Mouse (Mus musculus) megakaryocyte, embryonic 14.5 days (primary cell): ENCODE results near the gene Fzr1. TPM values are rescaled to one million over a fixed set of nuclear protein-coding genes. Genes with fewer than 3 reads are reported as not detected.

ENCODE experiments used
- H3K27me3 ChIP-seq: replicated peaks from 2 replicates; pipeline ENCODE3; 2012; ENCODE audit warnings: inconsistent platforms
- H3K36me3 ChIP-seq: replicated peaks from 2 replicates; pipeline ENCODE3; 2012; ENCODE audit warnings: low read length, inconsistent platforms, mixed read lengths
- H3K4me1 ChIP-seq: 2 replicates; pipeline ENCODE4 v1.6.1; 2012; ENCODE audit warnings: inconsistent platforms
- H3K4me3 ChIP-seq: replicated peaks from 2 replicates; pipeline ENCODE3; 2012; ENCODE audit warnings: moderate library complexity, mild to moderate bottlenecking, inconsistent platforms
- H3K9me3 ChIP-seq: 2 replicates; pipeline ENCODE4 v1.6.1; 2012; ENCODE audit warnings: inconsistent platforms
- FLI1 ChIP-seq: IDR thresholded peaks from 2 replicates; pipeline ENCODE4 v1.6.1; 2012; ENCODE audit warnings: low read length, inconsistent platforms, mixed read lengths
- GATA1 ChIP-seq: IDR thresholded peaks from 3 replicates; pipeline ENCODE4 v1.6.1; 2012; ENCODE audit warnings: mixed read lengths, low read length, inconsistent platforms, borderline replicate concordance
- polyA plus RNA-seq: library from polyadenylated mRNA; stranded (reverse); fragments of >175 nt; gene quantifications from 2 replicates; pipeline ENCODE4 v1.2.3, GENCODE M21; 2012; ENCODE audit warnings: low replicate concordance; ENCODE audit not compliant: insufficient read depth

Gene Fzr1
- polyA plus RNA-seq, 1 experiment, result 72.9 TPM

DNA sequence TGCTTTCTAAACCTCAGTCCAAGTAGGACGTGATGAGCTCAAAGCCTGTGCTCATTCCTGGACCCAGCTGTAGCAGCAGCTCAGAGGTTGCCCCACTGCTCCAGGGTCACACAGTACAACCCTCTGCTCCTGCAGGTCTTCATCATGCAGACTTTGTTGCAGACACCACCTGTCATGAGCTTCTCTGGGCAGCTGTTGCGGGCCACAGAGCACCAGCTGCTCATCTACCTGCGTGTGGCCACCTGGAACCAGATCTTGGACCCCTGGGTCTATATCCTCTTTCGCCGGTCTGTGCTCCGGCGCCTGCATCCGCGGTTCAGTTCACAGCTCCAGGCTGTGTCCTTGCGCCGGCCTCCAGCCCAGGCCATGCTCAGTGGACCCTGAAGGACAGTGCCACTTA is 44.0 kb downstream of the Fzr1 start:
- H3K27me3 ChIP-seq, result no peaks in the 10 kb centered on the region
- peaks cover 71% of the 10 kb centered on the region for H3K36me3 ChIP-seq
- H3K4me1 ChIP-seq, result peaks cover 78% of the 10 kb centered on the region
- no peaks in the 10 kb centered on the region for H3K9me3 ChIP-seq
- TF ChIP-seq FLI1 (no peak), GATA1 (no peak)
- no peak overlapping the region for H3K4me3 ChIP-seq

DNA sequence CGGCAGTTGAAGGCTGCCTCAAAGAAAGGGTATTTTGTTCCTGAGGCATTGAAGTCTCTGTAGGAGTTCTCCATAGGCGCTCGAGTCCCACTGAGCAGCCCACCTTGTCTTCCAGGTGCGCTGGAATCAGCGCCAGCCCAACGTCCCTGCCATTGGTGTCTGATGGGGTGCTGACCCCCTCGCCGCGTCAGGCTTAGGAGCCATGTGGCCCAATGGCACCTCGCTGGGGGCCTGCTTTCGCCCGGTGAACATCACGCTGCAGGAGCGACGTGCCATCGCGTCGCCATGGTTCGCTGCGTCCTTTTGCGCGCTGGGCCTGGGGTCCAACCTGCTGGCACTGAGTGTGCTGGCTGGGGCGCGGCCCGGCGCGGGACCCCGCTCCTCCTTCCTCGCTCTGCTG is 46.0 kb downstream of the Fzr1 start:
- H3K4me1 ChIP-seq, result peaks cover 89% of the 10 kb centered on the region

DNA sequence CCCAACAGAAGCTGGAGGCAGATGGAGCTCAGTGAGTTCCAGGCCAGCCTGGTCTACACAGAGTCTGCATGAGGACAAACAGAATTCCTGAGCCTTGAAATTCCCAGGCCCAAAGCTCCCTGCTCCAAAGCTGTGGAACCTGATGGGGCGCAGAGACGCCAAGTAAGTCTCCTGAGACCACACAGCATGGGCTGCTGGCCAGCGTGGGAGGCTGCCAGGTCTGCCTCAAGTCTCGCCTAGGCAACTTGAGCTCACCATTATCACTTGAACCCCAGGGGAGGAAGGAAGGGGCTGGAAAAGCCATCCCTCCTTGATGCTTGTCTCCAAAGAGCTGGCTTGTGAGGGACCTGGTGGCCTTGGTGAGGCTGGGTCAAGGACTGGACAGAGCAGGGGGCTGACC is 48.3 kb downstream of the Fzr1 start:
- H3K36me3 ChIP-seq, result peaks cover 65% of the 10 kb centered on the region
- no peak for TF ChIP-seq GATA1
- no peak for TF ChIP-seq FLI1
- peaks cover 92% of the 10 kb centered on the region for H3K4me1 ChIP-seq
- peak overlapping the region; percentile 91 for H3K4me3 ChIP-seq
- H3K27me3 ChIP-seq, result no peaks in the 10 kb centered on the region
- no peaks in the 10 kb centered on the region for H3K9me3 ChIP-seq

More for the DNA sequence above, 46.0 kb downstream of the Fzr1 start:
- H3K4me3 ChIP-seq, result no peak overlapping the region
- H3K9me3 ChIP-seq, result no peaks in the 10 kb centered on the region
- H3K36me3 ChIP-seq, result peaks cover 58% of the 10 kb centered on the region
- H3K27me3 ChIP-seq, result no peaks in the 10 kb centered on the region
- TF ChIP-seq FLI1, result no peak
- TF ChIP-seq GATA1, result no peak

GRCm38 (mm10) chr10:81329194-81329975 is 48.9 kb downstream of the Fzr1 start:
- TF ChIP-seq GATA1 (no peak), FLI1 (no peak)
- no peaks in the 10 kb centered on the region for H3K9me3 ChIP-seq
- peaks cover 92% of the 10 kb centered on the region for H3K4me1 ChIP-seq
- H3K36me3 ChIP-seq, result peaks cover 65% of the 10 kb centered on the region
- no peaks in the 10 kb centered on the region for H3K27me3 ChIP-seq
- H3K4me3 ChIP-seq, result peak overlapping the region; percentile 91

DNA sequence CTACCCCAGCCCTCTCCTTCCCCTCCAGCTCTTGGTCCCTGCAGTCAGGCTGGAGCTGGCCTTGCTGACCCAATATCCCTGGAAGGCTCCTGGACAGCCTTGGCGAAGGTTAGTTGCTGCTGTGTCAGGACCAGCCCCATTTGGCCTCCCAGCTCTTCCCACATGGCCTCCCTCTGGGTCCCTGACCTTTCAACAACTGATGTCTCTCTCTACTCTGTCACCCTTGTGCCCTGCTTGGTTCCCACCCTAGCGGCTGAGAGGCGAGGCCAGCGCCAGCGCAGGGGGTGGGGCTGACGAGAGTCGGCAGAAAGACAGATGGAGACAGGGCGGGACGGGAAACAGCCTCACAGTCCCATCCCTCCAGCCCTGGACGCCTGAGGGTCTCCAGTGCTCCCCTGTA is 49.9 kb downstream of the Fzr1 start, which contains the start of gene Tbxa2r:
Gene Tbxa2r (plus strand): TSS at position 346 of the 400 bp plus-strand sequence.
- H3K4me3 ChIP-seq, result peak within 1 kb of the TSS; percentile 91
- peaks cover 97% of the 10 kb centered on the region for H3K4me1 ChIP-seq
- H3K36me3 ChIP-seq, result peaks cover 69% of the 10 kb centered on the region
- no peaks in the 10 kb centered on the region for H3K27me3 ChIP-seq
- H3K9me3 ChIP-seq, result no peaks in the 10 kb centered on the region
- TF ChIP-seq GATA1 (no peak), FLI1 (no peak)

DNA sequence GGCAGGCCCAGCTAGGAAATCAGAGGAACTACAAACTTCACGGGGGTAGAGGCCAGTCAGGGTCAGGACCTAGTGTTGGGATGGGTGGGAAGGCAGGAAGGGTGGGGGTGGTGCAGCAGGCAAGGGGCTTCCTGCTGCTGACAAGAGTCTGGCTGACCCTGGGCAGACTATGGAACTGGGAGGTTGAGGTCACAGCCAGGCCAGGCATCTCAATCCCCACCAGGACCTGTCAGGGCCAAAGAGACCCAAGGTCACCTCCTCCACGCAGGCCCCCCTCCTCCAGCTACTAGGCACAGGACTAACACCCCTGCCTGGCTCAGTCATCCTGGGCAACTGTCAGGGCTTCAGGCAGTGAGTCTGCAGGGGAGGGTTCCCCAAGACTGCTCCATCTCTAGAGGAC is 50.4 kb downstream of the Fzr1 start:
- peak overlapping the region; percentile 91 for H3K4me3 ChIP-seq

DNA sequence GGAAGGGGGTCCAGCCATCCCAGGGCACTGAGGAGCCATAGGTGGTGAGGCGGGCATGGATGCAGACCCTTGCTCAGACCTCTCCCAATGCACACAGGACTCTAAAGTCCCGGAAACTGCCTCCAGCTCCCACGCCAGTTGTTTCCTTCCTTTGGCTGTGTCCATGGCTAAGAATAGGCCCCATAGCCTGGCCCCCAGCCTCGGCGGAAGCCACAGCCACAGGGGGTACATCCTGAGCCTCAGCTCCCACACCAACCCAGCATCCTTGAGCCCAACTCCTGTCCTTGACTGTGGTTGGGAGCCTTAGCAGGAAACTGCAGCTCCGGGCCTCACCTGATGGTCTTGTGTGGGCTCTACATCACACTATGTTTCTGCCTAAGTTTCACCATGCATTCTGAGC is 51.5 kb downstream of the Fzr1 start:
- no peak for TF ChIP-seq FLI1
- TF ChIP-seq GATA1, result no peak
- Histone ChIP-seq H3K36me3 (peaks cover 69% of the 10 kb centered on the region), H3K4me1 (peaks cover 99% of the 10 kb centered on the region), H3K4me3 (peak overlapping the region; percentile 88), H3K9me3 (no peaks in the 10 kb centered on the region), H3K27me3 (no peaks in the 10 kb centered on the region)

More for the DNA sequence above, 50.4 kb downstream of the Fzr1 start:
- Histone ChIP-seq H3K9me3 (no peaks in the 10 kb centered on the region), H3K4me1 (peaks cover 97% of the 10 kb centered on the region), H3K27me3 (no peaks in the 10 kb centered on the region), H3K36me3 (peaks cover 70% of the 10 kb centered on the region)
- TF ChIP-seq GATA1 (no peak), FLI1 (no peak)

DNA sequence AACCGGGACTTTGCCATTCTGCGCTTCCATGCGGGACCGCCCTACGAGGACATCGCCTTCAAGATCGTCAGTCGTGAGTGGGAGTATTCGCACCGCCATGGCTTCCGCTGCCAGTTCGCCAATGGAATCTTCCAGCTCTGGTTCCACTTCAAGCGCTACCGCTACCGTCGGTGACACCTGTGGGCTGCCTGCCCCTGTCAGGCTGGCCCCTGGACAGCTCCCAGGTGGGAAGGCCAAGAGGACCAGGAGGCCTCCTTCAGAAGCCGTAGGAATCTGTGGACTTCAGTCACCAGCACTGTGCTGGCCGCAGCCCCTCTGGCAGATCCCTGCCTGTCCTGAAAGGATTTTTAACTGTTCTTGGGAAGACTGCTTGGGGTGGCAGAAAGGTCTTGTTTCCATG is 52.5 kb downstream of the Fzr1 start:
- TF ChIP-seq GATA1, result no peak
- no peak for TF ChIP-seq FLI1
- H3K27me3 ChIP-seq, result no peaks in the 10 kb centered on the region
- H3K36me3 ChIP-seq, result peaks cover 64% of the 10 kb centered on the region
- no peaks in the 10 kb centered on the region for H3K9me3 ChIP-seq
- peaks cover 94% of the 10 kb centered on the region for H3K4me1 ChIP-seq
- H3K4me3 ChIP-seq, result peak overlapping the region; percentile 21

DNA sequence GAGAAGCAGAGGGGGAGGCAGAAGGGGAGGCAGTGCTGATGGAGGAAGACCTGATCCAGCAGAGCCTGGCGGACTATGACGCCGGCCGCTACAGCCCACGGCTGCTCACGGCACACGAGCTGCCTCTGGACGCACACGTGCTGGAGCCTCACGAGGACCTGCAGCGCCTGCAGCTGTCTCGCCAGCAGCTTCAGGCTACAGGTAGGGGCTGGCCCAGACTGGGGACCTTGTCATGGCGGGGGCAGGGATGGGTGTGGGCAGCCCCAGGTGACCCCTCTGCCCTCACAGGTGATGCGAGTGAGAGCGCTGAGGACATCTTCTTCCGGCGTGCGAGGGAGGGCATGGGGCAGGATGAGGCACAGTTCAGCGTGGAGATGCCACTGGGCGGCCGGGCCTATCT is 53.1 kb downstream of the Fzr1 start:
- TF ChIP-seq GATA1 (no peak), FLI1 (no peak)
- H3K27me3 ChIP-seq, result no peaks in the 10 kb centered on the region
- peaks cover 88% of the 10 kb centered on the region for H3K4me1 ChIP-seq
- peak overlapping the region; percentile 16 for H3K4me3 ChIP-seq
- peaks cover 58% of the 10 kb centered on the region for H3K36me3 ChIP-seq
- H3K9me3 ChIP-seq, result no peaks in the 10 kb centered on the region

DNA sequence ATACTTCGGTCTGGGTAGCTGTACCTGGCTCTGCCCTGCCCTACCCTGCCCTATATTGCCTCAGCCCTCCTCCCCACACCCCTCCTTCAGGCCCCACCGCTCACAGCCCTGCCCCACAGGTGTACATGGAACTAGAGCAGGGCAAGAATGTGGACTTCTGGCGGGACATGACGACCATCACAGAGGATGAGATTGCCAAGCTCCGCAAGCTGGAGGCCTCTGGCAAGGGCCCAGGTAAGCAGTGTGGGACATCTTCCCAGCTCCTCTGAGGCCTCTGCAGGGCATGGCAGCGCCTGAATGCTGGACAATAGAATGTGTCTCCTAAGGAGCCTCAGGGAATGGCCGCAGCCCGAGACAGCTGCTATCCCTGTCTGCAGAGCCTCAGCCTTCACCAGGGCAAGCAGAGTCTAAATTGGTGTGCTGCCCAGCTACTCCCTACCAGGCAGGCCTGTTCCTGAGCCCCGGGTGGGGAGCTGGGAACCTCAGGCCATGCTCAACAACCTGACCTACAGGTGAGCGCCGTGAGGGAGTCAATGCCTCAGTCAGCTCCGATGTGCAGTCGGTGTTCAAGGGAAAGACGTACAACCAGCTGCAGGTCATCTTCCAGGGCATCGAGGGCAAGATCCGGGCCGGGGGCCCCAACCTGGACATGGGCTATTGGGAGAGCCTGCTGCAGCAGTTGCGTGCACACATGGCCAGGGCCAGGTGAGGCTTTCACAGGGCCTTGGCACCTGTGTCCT is 54.4 kb downstream of the Fzr1 start:
- Histone ChIP-seq H3K27me3 (no peaks in the 10 kb centered on the region), H3K4me3 (peak overlapping the region; percentile 38), H3K4me1 (peaks cover 87% of the 10 kb centered on the region), H3K9me3 (no peaks in the 10 kb centered on the region), H3K36me3 (peaks cover 55% of the 10 kb centered on the region)
- no peak for TF ChIP-seq GATA1
- no peak for TF ChIP-seq FLI1
